Mouse (Mus musculus) NIH3T3 (cell line): ENCODE measurements around the gene Phactr2.
A peak's percentile ranks its signal among the peaks of the same experiment; 100 is the strongest.

ENCODE experiments used
- DNase-seq: peaks from one replicate; pipeline ENCODE4 v3.0.0-alpha.2; 2012; ENCODE audit warnings: low read depth

Phactr2 gene

DNA sequence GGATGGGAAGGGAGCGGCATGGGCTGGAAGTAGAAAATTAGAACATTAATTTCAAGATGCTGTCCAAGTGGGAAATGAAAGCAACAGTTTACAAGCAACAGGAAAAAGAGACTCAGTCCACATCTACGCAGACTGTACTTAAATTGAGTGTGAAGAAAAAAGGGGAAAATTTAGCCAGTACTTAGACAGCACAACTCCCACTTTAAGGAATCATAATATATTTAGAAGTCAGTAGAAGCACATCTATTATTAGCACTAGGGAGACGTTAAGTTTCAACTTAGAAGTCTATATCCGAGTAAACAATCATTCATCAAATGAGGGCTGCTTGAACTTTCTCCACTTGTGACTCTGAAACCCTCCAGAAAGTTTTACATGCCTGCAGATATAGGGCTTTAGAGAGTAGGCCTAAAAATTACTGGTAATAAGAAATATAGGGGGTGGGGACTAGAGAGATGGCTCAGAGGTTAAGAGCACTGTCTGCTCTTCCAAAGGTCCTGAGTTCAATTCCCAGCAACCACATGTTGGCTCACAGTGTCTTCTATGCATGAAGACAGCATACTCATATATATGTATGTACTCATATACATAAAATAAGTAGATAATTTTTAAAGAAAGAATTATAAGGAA lies 142.7 kb downstream of the Phactr2 start:
- no peak for DNase-seq

DNA sequence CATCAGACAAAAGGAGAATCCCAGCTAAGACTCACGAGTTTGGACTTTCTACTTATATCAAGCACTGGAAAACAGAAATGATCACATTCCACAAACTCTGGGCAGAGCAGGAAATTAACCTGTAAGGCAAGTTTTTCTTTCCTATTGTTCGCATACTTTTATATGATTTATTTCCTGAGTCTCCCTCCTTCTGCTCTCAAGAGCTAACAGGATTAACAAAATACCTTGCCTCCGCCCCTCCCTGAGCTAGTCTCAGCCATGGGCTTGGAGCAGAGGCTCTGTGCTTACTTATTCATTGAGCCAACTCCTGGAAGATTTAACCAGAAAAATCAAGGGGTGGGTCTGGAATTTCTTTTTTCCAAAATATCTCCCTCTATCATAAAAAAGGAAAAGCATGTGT lies 145.6 kb downstream of the Phactr2 start:
- DNase-seq: no peak

DNA sequence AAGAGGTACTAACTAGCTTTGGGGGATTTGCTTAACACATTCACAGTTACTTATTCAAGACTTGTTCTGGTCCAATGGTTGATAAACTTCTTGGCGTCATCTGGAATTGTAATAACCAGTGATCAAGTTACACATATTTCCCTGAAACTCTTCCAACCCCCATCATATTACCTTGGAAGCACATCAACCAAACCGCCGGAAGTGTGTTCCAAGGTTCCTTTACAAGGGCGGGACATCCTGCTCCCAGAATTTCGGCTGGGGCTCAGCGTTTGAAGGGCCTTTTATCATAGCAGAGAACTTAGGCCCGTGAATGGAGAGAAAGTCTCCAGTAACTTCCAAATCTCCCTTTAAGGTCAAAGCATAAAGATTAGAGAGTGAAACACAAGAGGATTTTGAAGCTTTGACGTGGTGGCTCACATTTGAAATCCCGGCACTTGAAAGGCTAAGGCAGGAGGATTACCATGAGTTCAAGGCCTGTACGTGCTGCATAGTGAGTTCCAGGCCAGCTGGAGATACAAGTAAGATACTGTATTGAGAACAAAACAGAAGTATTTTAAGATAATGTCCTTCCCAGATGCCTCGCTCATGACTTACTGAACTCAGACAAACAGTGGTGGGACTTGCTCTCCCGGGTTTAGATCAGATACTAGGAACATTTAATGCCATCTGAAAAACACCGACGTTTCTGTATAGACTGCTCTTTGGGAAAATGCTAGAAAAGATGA lies 147.9 kb downstream of the Phactr2 start:
- DNase-seq: peak; percentile 14

DNA sequence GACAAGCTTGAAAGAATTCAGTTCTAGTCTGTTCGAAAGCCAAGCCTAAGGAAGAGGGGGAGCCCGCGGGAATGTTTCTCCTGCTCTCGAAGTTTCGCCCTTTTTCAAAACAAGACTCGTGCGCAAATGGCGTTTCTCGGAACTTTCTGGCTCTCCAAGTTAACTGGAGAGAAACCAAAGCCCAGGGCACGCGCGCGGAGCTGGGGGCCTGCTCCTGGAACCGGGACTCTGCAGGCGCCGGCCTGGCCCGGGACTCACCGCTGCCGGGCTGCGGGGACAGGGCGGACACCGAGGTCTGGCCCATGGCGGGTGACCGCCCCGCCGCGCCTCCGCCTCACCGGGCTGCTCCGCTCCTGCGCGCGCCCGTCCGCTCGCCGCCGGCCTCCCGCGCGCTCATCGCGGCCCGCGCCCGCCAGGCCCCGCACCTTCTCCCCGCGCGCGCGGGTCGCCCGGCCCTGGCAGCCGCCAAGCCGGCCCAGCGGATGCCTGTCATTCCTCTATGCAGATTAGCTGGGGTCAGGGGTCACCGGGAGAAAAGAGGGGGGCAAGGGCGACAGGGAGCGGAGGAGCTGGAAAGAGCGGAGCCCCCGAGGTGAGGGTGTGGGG lies 150.3 kb downstream of the Phactr2 start:
- peak; percentile 73 for DNase-seq

DNA sequence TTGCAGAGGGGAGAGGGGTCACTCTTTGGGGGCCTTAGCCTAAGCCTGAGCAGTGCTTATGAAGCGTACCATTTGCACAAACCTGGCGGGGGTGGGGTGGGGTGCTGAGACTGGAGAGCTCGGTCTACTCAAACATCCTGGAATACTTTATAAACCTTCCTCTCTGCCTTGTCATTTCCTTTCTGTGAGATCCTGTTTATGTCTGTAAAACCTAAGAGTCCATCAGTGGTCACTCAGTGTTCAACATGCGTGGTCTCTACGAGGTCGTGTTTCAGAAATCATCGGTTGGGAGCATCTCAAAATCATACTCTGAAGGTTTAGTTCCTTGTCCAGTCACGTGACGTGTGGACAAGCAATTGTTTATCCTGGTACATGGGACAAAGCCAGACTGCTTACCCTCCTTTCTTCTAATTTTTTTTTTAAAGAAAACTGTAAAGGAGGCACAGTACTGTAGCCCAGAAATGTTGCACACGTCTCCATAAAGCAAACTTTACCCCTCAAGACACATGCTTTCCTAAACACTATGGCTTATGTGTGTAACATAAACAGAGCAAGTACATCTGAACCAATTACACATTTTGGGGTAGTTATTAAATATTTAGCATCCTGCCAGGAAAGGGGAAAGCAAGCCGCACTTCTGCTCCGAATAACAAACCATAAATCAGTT lies 150.9 kb downstream of the Phactr2 start:
- DNase-seq: peak; percentile 36

DNA sequence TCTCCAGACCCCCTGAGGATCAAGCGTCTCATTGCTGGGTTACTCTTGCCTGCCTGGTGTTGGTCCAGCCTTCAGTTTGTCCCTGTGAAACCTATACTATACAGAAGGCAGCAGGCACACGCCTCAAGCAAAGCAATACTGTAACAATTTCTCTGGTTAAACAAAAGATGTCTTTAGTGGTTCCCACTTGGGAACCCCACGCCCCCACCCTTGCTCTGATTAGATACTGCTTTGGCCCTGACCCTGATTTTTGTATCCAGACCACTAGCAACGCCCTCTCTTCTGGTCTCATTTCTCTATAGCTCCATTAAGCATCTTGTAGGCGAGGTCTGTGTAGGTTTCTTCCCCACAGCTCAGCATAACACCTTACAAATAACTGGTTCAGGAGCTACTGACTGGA lies 159.2 kb downstream of the Phactr2 start:
- no peak for DNase-seq

DNA sequence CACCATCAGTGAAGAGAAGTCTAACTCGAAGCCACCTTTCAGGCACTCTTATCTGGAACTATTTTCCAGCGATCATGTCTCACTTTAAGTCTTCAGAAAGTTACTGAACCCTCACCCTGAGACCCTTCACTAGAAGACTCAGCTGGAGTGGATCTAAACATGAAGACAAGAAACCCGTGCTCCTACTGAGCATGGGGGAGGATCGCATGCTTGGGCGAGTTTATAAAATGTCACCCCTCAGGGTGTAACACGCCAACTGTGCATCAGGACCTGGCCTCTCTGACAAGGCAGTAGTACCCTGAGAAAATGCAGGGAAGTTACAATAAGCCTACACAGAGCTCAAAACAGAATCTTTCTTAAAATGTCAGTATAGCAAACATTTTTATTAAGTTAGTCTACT lies 161.6 kb downstream of the Phactr2 start:
- no peak for DNase-seq

DNA sequence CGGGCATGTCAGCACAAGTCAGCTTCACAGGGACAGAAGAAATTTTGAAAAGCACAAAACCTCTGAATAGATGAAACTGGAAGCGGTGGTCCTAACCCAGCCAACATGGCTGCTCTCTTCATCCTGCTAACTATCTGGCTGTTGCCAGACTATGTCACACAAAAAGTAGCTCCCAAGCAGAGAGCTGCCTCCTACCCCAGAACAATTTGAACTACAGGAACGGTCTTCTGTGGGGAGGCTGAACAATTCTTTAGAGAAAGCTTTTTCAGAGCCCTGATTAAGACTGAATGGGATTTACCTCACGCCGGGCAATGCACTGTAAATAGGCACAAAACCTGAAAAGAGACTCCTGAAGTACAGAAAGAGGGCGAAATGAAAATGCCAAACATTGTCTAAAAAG lies 162.6 kb downstream of the Phactr2 start:
- DNase-seq: no peak

DNA sequence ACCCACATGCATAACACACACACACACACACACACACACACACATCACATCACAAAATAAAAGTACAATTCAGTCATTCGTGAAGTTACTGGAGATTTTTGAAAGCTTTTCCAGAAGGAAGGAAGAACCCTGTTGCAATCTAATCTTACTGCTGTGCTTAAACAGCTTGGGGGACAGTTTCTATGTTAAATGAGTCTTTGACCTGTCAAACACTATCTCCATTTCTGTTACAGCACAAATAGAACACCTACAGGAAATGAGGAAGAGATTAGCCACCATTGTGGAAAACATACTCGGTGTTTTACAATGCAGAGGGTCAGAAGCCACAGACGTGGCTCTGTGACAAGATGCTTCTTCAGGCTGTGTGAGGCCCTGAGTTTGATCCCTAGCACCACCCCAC lies 164.1 kb downstream of the Phactr2 start:
- DNase-seq: no peak

DNA sequence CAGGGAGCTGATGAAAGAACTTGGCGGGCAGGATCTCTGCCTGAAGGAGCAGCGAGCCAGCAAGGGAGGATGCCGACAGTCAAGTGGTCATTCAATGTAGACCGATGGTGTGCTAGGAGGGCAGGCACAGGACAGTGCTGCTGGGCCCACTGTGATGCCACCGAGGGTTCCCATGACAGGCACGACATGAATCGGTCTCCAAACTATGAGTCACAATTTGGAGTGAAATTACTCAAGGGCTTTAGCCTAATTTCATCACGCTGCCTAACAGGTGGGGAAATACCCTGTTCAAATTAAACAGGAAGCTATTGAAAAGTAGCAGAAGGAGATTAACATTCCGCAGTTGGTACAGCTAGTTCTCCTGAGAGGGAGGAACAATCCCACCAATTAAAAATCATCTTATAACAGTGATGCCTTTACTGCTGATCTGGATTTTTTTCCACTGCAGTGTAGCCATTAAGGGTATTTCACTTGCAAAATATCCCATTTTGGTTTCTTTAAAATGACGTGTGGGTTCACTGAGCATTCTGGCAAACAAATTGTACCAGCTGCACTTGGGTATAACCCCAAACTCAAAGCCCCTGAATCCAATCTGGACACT lies 169.5 kb downstream of the Phactr2 start:
- DNase-seq: no peak

DNA sequence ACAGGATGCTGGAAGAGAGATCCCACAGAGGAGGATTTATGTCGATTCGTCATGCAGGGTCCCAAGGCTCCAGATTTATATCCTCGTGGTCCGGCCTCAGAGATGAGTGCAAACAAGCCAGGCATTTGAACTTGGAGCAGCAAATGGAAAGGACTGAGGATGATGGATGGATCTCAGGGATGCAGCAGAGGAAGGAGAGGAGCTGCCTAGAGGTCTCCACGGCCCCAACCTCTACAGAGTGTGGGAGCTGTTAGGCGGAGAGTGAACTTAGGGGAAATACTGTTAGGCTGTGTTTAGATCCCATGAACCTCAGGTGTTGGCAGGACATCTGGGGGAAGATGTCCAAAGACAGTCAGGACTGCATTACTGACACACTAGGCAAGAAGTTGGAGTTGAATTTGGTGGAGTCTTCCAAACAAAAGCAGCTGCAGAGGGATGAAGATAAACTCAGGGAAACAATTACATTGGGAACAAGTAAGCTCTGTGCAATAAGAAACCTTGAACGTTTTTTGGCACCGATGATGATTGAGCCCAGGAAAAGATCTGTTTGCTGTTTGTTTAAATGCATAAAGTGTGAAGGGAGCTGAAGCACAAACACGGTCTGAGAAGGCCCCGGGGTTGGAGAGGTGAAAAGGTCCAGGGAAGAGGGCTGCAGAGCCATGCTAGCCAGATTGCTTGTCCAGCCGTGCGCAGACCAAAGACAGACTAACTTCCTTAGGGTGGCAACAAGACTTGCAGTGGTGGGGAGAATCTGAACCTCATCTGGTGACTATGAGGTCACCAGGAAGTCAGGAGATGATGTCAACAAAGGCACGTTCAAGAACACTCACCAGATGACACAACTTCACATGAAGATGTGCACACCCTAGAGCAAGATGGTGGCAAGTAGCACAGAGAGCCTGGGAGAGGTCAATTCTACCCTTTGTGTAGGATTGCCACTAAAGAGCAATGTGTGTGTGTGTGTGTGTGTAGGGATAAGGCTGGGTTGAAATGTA lies 170.6 kb downstream of the Phactr2 start:
- no peak for DNase-seq

DNA sequence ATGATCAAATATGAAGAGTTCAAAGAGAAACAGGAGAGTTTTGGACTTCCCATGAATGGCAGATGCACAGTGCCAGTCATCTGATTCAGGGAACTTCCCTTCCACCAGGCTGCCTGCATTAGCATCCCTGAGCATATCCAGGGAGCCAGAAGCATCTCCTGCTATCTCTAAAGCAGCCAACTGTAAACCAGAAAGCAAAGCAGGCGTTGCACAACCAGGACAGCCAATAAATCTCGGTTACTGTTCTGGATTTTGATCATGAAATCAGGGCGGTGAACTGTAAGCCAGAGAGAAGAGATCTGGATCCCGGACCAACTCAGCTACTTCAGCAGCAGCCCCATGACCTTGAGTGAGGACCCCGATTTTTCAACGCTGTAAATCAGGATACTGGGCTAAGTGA lies 173.6 kb downstream of the Phactr2 start:
- no peak for DNase-seq

DNA sequence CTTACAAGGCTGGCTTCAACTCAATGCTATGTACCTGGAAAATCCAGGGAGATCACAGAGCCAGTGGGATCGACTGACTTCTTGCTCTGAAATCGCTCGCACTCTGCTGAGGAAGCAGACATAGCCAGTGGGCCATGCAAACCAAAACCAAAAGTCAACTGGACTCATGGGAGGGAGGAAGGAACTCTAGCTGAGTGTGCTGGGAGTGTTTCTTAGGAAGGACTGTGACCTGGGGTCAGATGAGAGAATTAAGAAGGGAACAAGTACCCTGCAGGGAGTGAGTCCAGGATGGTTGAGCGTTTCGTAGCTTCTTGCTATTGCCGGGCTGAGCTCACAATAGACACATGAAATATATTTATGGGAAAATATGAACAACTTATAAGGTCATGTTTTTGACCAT lies 174.0 kb downstream of the Phactr2 start:
- no peak for DNase-seq

DNA sequence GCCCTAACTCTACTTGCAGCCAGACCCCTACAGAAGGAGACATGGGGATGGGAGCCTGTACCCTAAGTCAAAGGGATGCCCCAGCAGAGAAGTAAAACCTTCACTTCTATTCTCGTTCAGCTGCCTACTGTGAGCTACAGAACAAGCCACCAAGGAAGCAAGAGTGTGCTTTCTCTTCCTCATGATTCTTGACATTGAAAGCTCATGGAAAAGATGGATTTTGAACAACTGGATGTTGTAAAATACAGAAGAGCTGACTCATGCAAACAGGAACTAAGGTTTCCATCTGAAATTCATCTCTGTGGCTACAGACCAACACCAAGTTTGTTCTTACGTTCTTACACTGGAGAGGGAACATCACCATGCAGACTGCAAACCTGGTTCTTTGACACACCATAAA lies 179.3 kb downstream of the Phactr2 start:
- DNase-seq: no peak

DNA sequence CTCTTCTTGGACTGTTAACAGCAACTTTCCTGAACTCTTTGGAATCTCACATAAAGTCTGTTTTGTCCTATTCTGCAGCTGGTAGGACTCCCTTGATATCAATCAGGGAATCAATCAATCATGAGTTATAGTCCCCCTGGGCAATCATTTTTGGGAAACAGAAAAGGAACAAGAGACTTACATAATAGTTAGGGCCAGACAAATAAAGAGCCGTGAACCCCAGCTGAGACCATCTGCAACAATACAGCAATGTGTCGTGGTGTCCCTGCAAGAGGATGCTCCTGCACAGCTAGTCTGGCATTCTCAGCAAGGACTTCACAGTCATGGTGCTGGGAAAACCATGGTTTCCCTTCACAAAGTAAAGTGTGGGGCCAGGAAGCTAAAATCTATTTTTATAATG lies 182.2 kb downstream of the Phactr2 start:
- no peak for DNase-seq

DNA sequence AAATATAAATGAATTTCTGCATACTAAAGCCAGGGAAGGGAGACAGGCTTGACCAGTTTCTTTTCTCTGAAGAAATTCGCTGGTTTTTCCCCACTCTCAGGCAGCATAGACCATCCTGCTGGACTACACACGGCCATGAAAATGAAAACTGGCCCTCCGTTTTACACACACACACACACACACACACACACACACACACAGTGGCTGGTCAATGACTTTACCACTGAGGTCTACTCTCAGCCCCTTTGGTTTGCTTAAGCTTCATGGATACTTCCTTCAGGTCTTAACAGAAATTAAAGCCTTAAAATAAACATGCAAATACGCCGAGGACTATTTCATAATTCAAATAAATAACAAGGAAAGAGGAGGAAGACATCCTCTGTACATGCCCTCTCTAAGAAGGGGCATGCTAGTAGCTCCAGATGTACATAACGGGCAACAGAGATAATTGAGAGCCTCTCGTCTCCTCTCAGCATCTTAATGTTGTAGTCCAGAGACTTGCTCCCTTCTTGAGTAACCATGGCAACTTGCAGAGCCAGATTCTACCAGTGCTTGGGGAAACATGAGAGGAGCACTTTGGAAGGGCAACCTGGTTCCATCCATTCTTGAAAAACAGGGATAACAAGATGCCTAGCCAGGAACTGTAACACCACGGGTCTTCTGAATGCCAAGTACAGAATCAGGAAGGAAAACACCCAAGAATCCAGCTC lies 184.8 kb downstream of the Phactr2 start:
- no peak for DNase-seq

DNA sequence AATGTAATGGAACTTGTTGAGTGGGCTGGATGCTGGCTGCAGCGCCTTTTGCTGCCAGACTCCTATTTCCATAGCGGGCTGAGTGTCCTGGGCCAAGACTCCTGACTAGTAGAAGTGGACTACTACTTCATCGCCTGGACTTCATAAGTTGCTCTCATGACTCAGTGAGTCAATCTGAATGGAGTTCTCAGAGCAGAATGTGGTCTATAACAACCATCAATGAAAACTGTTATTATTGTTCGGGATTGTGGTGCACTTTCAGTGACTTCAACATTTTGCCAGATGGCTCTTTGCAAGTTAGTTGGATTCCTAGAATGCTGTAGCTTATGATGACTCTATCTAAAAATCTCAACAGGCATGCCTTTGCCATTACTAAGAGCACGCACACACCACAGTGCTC lies 185.9 kb downstream of the Phactr2 start:
- peak; percentile 17 for DNase-seq

DNA sequence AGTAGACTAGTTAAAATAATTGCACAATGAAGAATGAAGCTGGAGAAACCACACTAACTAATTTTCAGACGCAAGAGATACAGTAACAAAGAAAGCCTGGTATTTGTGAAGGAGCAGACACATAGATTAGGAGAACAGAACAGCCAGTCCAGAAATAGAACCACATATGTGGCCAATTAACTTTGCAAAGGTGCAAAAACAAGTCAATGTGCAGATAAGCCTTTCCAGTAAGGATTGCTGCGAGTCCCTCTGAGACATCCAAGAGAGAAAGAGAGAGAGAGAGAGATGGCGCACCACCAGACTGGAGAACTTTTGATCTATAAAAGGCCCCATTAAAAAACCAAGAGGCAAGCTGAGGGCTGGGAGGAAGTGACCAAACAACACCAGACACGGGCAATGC lies 190.8 kb downstream of the Phactr2 start:
- no peak for DNase-seq

DNA sequence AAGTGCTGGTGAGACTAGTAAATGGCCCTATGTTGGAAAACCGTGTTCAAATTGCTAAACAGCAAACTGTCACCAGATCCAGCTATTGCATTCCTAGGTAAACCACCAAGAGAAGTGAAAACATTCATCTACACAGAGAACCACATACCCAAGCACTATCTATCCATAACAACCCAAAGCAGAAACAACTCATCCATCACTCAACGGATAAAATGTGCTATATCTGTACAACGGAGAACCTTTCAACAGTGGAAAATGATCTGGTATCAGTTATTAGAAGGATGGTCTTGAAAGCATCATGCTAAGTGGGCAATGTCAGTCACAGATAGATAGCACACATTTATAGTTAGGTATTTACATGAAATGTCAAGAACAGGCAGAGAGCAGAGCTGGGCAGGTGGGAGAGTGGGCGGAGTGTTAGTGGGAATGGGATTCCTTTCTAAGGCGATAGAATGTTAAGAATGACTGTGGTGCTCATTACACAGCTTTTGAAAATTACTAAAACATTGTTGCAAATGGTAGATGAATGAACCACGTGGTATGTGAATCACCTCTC lies 193.8 kb downstream of the Phactr2 start:
- no peak for DNase-seq

DNA sequence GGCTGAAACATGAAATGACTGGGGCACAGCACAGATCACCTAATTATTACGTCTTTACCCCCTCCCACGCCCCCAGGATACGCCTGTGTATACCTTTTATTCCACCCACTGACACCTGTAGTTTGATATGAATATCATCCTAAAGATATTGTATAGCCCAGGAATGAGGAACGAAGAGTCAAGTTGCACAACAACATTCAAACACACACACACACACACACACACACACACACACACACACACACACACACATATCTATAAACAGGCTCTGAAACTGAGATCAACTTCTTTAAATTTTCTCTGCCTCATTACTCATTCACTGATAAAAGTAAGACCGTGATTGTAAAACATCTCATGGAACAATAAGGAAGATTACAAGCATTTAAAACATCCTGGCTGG lies 197.9 kb downstream of the Phactr2 start:
- DNase-seq: no peak
